Mouse (Mus musculus) ES-CJ7 (cell line): ENCODE measurements around the gene Cdk2.

Experiments
- DNase-seq: peaks from one replicate; pipeline ENCODE4 v3.0.0; 2011; ENCODE audit warnings: low read depth, low spot score

The Cdk2 gene

GRCm38 (mm10) chr10:128656731-128657130 lies 48.1 kb downstream of the Cdk2 start:
- DNase-seq: no peak

- no peak for DNase-seq
These were observed 49.6 kb downstream of the Cdk2 start for GRCm38 (mm10) chr10:128655254-128655653.

GRCm38 (mm10) chr10:128653866-128654265 lies 51.0 kb downstream of the Cdk2 start:
- DNase-seq: no peak
